Mouse (Mus musculus) kidney, adult 2 months (tissue): ENCODE results near the gene Sgpl1.

Experiments used
- CTCF ChIP-seq: fragments of 200-500 bp; conservative IDR thresholded peaks from 2 replicates; pipeline ENCODE4 v1.5.1; 2011; ENCODE audit warnings: low read depth, mild to moderate bottlenecking, control low read depth, low read length, moderate library complexity, mixed read lengths; ENCODE audit not compliant: insufficient read depth, insufficient read length
- POLR2A ChIP-seq: fragments of 200-500 bp; IDR thresholded peaks from one replicate; pipeline ENCODE4 v1.6.1; 2011; ENCODE audit warnings: low read depth, low read length, control low read depth

GRCm38 (mm10) chr10:61143343-61143742 lies 4.2 kb downstream of the Sgpl1 start:
- TF ChIP-seq CTCF, result no peak
- TF ChIP-seq POLR2A, result no peak
